Mouse (Mus musculus) G1E (cell line): ENCODE data around the gene Lrr1. TPM values are rescaled to one million over a fixed set of nuclear protein-coding genes. Genes with fewer than 3 reads are reported as not detected.

Experiments used
- ATAC-seq: 2 replicates; pipeline ENCODE4 v1.8.0; 2016; ENCODE audit warnings: mild to moderate bottlenecking; ENCODE audit not compliant: insufficient number of reproducible peaks, poor library complexity, low FRiP score, severe bottlenecking; ENCODE audit errors: extremely low read depth
- DNase-seq: peaks from one replicate; pipeline ENCODE4 v3.0.0; 2012; ENCODE audit warnings: low spot score
- H3K27me3 ChIP-seq: 2 replicates; pipeline ENCODE4 v1.6.1; 2012; ENCODE audit warnings: mild to moderate bottlenecking, low read length, inconsistent platforms; ENCODE audit not compliant: insufficient read depth
- H3K36me3 ChIP-seq: replicated peaks from 2 replicates; pipeline ENCODE3; 2012; ENCODE audit warnings: mild to moderate bottlenecking, inconsistent platforms
- H3K4me1 ChIP-seq: 2 replicates; pipeline ENCODE4 v1.6.1; 2012; ENCODE audit warnings: low read depth, low read length, inconsistent platforms, mixed read lengths; ENCODE audit not compliant: insufficient read depth
- H3K4me3 ChIP-seq: 2 replicates; pipeline ENCODE4 v1.5.1; 2012; ENCODE audit warnings: low read depth, mild to moderate bottlenecking, inconsistent platforms, low read length, moderate library complexity, mixed read lengths
- H3K9me3 ChIP-seq: replicated peaks from 2 replicates; pipeline ENCODE4 v1.6.1; 2012; ENCODE audit warnings: inconsistent platforms
- CTCF ChIP-seq: IDR thresholded peaks from 2 replicates; pipeline ENCODE4 v1.5.1; 2012; ENCODE audit warnings: low read depth, low read length, inconsistent platforms, mixed read lengths
- GATA1 ChIP-seq: IDR thresholded peaks from 2 replicates; pipeline ENCODE4 v1.6.1; 2012; ENCODE audit warnings: borderline replicate concordance, low read length, inconsistent platforms, mixed read lengths
- GATA2 ChIP-seq: IDR thresholded peaks from 2 replicates; pipeline ENCODE4 v1.6.1; 2012; ENCODE audit warnings: low read depth, low read length, inconsistent platforms, borderline replicate concordance
- POLR2AphosphoS5 ChIP-seq: IDR thresholded peaks from 2 replicates; pipeline ENCODE4 v1.6.1; 2012; ENCODE audit warnings: low read depth, low read length, inconsistent platforms; ENCODE audit not compliant: insufficient replicate concordance
- TAL1 ChIP-seq: conservative IDR thresholded peaks from 2 replicates; pipeline ENCODE4 v1.6.1; 2012; ENCODE audit warnings: low read depth, low read length, inconsistent platforms, mixed read lengths
- polyA plus RNA-seq: library from polyadenylated mRNA; stranded (reverse); fragments of >175 nt; gene quantifications from 2 replicates; pipeline ENCODE4 v1.2.3, GENCODE M21; 2012
- total RNA-seq, 2 experiments: library from RNA; stranded (forward) in 1 of 2; stranded (reverse) in 1 of 2; fragments of 200-1000 nt in 1 of 2; fragments of >200 nt in 1 of 2; fragmentation: Nextera tagmentation in 1 of 2; gene quantifications; 2 replicates each; pipeline ENCODE4 v1.2.3; 2014 to 2017

Lrr1 gene
- total RNA-seq (2014; fragmentation: Nextera tagmentation): 36.2 and 44.2 TPM in 2 replicates
- total RNA-seq (2017): 17.8 and 19.4 TPM in 2 replicates
- polyA plus RNA-seq: 45.0 and 56.6 TPM in 2 replicates

DNA sequence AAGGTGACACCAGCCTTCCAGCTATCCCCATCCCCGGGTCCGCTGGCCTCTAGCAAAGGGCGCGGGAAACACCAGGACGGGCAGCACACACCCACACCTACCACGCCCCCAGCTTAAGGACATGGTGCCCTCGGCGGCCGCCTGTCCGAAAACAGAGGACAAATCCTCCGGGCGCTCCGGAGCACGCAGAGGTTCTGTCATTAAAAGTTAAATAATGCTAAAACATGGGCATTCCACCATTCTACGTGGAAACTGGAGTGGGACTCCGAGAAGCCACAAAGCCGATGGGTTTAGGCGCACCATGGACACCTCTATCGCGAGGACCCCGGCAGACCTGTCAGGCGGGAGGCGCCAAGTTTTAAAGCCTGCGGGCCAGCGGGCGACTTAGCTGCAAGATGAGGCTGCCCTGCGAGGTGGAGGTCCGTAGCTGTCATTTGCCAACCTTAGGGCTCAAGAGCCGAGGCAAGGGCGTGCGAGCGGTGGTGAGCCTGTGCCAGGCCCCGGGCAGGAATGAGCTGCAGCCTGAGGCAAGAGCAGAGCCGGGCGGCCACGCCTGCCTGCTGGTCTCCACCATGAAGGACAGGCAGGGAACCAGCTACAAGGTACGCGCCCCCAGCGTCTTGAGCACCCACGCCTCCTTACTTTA is at the start of gene Lrr1:
TSS of gene Lrr1 (plus strand) at position 354 of the 646 bp plus-strand sequence.
- no peak for TF ChIP-seq TAL1
- peak; percentile 72; the same call in 1 of the 2 replicates for TF ChIP-seq POLR2AphosphoS5
- TF ChIP-seq GATA1: no peak
- no peak for TF ChIP-seq CTCF
- Histone ChIP-seq H3K4me1 (peaks cover 42% of the 10 kb centered on the region), H3K27me3 (no peaks in the 10 kb centered on the region), H3K36me3 (peaks cover 27% of the 10 kb centered on the region), H3K9me3 (no peaks in the 10 kb centered on the region), H3K4me3 (peak within 1 kb of the TSS; percentile 87)
- ATAC-seq (peak; percentile 83), DNase-seq (peak; percentile 88)

- Histone ChIP-seq H3K4me3 (peak overlapping the region; percentile 68), H3K27me3 (0 out of 2 replicates have a peak, but pooled peaks cover 3% of the 10 kb centered on the region), H3K36me3 (no peaks in the 10 kb centered on the region), H3K9me3 (no peaks in the 10 kb centered on the region), H3K4me1 (peaks cover 16% of the 10 kb centered on the region)
- DNase-seq (no peak), ATAC-seq (peak; percentile 82)
- TF ChIP-seq GATA1 (no peak), GATA2 (no peak), TAL1 (no peak), CTCF (no peak), POLR2AphosphoS5 (no peak)
These were observed 48.7 kb upstream of the Lrr1 start for GRCm38 (mm10) chr12:69119908-69120307.

DNA sequence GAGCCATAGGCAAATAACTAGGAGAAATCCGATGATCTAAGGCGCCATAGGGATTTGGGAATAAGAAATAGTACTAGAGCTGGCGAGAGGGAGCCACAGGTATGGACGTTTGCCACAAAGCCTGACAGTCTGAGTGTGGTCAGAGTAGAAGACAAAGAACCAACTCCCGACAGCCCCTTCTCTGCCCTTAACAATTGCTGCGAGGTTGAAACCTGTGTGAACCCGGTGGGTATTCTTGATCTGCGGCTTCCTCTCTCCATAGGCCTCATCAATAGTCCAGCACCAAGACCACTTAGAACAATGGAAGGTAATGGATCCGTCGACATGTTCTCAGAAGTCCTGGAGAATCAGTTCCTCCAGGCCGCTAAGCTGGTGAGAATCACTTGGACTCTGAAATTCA is 45.8 kb upstream of the Lrr1 start:
- H3K36me3 ChIP-seq: no peaks in the 10 kb centered on the region
- ATAC-seq (no peak), DNase-seq (no peak)
- H3K4me3 ChIP-seq: no peak overlapping the region
- H3K9me3 ChIP-seq: no peaks in the 10 kb centered on the region
- no peak for TF ChIP-seq POLR2AphosphoS5
- TF ChIP-seq GATA1: no peak
- no peak for TF ChIP-seq CTCF
- no peak for TF ChIP-seq TAL1
- no peak for TF ChIP-seq GATA2
- peaks cover 17% of the 10 kb centered on the region for H3K4me1 ChIP-seq
- peaks cover 10% of the 10 kb centered on the region; the same call in 1 of the 2 replicates for H3K27me3 ChIP-seq

- peaks cover 16% of the 10 kb centered on the region for H3K4me1 ChIP-seq
- H3K36me3 ChIP-seq: no peaks in the 10 kb centered on the region
- no peak overlapping the region for H3K4me3 ChIP-seq
- TF ChIP-seq POLR2AphosphoS5 (no peak), TAL1 (no peak), GATA2 (no peak), GATA1 (no peak), CTCF (no peak)
- DNase-seq (no peak), ATAC-seq (no peak)
- peaks cover 10% of the 10 kb centered on the region; the same call in 1 of the 2 replicates for H3K27me3 ChIP-seq
- H3K9me3 ChIP-seq: no peaks in the 10 kb centered on the region
These were observed 43.5 kb upstream of the Lrr1 start for GRCm38 (mm10) chr12:69125066-69125465.

DNA sequence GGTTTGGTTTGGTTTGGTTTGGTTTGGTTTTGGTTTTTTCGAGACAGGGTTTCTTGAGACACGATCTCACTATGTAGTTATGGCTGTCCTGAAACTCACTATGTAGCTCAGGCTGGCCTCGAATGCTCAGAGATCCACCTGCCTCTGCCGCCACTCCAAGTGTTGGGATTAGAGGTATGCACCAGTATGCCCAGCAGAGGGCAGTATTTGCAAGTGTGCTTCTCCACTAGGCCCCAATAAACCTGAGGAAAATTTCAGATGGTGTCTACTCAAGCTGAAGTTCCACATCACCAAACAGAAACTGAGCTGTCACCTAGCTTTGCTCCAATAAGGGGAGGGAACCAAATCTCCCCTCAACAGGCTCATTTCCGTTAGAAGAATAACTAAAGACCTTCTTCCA is 41.4 kb upstream of the Lrr1 start:
- Histone ChIP-seq H3K27me3 (peaks cover 12% of the 10 kb centered on the region), H3K9me3 (no peaks in the 10 kb centered on the region), H3K4me3 (no peak overlapping the region), H3K4me1 (peaks cover 34% of the 10 kb centered on the region), H3K36me3 (no peaks in the 10 kb centered on the region)
- DNase-seq (peak; percentile 61), ATAC-seq (peak; percentile 47; the same call in 1 of the 2 replicates)
- TF ChIP-seq CTCF (peak; percentile 74), POLR2AphosphoS5 (no peak)

DNA sequence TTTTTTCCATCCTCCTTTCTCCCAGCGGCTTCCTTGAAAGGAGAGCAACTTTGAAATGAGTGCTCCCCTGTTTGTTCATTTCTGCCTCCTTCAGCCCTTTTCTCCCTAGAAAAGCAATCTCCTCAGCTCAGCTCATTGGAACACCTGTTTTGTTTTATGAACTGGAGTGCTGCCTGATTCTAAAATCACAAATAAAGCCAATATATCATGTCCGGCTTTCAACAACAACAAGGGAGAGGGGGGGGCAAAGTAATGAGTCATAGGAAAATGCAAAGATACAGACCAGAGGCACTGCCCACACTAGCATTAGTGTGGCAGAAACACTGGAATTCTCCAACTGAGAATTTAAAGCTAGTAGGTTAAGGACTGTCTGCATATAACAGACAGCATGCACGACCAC is 41.0 kb upstream of the Lrr1 start:
- H3K27me3 ChIP-seq: peaks cover 12% of the 10 kb centered on the region
- TF ChIP-seq POLR2AphosphoS5 (no peak), GATA2 (no peak), GATA1 (no peak), CTCF (no peak), TAL1 (no peak)

More for the DNA sequence above, 41.0 kb upstream of the Lrr1 start:
- no peak for ATAC-seq
- DNase-seq: no peak
- Histone ChIP-seq H3K4me3 (no peak overlapping the region), H3K4me1 (peaks cover 38% of the 10 kb centered on the region), H3K9me3 (no peaks in the 10 kb centered on the region), H3K36me3 (no peaks in the 10 kb centered on the region)
